ENCODE assay signal across 13 mouse cellular contexts in the genomic region with DNA sequence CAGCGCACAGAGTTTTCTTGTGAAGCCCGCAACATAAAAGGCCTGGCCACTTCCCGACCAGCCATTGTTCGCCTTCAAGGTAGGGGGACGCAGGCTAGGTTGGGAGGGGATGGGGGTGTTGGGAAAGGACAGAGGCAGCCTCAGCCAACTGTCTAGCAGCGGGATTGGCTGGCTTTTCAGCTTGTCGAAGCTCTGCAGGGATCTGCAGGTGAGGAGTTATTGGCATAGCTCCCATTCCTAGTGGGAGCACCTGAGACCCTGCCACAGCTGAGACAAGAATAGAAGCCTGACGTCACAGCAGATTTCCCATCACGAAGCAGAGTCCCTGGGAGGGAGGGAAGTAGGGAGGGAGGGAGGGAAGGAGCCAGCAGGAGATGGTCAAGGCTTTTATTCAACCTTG. TPM values are rescaled to one million over a fixed set of nuclear protein-coding genes. Genes with fewer than 3 reads are reported as not detected.
A peak's percentile ranks its signal among the peaks of the same experiment; 100 is the strongest.
DNase-seq lines count a peak whose midpoint lies in the region; ATAC-seq and TF ChIP-seq lines count a peak whose summit lies in the region.
"Had no signal": no experiment of that assay in that cellular context is flagged by ENCODE, and none has a peak within 500 bp of the region (broad histone marks: within the 10 kb centered on the region; RNA-seq: fewer than 3 reads in every experiment).

No protein-coding gene starts in this region.

- H3K9me3 ChIP-seq in neural tube, embryonic 14.5 days (ENCODE audit: control insufficient read depth, low read length), result no peaks in the 10 kb centered on the region
- H3K9me3 ChIP-seq in hindbrain, embryonic 11.5 days (ENCODE audit: control insufficient read depth, low read length), result no peaks in the 10 kb centered on the region
- no peaks in the 10 kb centered on the region for H3K9me3 ChIP-seq in midbrain, postnatal 0 days (ENCODE audit: low read length)
- H3K9me3 ChIP-seq: limb, embryonic 15.5 days; lung, embryonic 15.5 days; megakaryocyte, embryonic 14.5 days had no signal

- 17% methylated on average over 9 of the region's 9 CpGs for WGBS in cerebellum, adult 2 months
- WGBS in neural tube, embryonic 14.5 days, result 33% methylated on average over 9 of the region's 9 CpGs
- WGBS in hindbrain, embryonic 11.5 days, result 21% methylated on average over 9 of the region's 9 CpGs
- WGBS in midbrain, postnatal 0 days, result 27% methylated on average over 9 of the region's 9 CpGs

- 0 out of 2 replicates have a peak overlapping the region, but pooled peaks have one; percentile 10 for H3K27ac ChIP-seq in cerebellum, adult 2 months (ENCODE audit: insufficient read depth, low read length)
- 0 out of 2 replicates have a peak overlapping the region, but pooled peaks have one; percentile 28 for H3K27ac ChIP-seq in neural tube, embryonic 14.5 days (ENCODE audit: low read depth, low read length)
- no peak overlapping the region for H3K27ac ChIP-seq in hindbrain, embryonic 11.5 days (ENCODE audit: low read depth, low read length)
- no peak overlapping the region for H3K27ac ChIP-seq in midbrain, postnatal 0 days (ENCODE audit: low read depth, low read length)
- H3K27ac ChIP-seq: kidney, postnatal 0 days; limb, embryonic 15.5 days; lung, embryonic 15.5 days had no signal

- no peak overlapping the region for H3K4me2 ChIP-seq in neural tube, embryonic 14.5 days (ENCODE audit: low read depth, low read length)
- H3K4me2 ChIP-seq in hindbrain, embryonic 11.5 days (replicated peaks; ENCODE audit: low read depth, low read length), result no peak overlapping the region
- no peak overlapping the region for H3K4me2 ChIP-seq in midbrain, postnatal 0 days (ENCODE audit: low read depth, low read length, poor library complexity, severe bottlenecking)
- H3K4me2 ChIP-seq: limb, embryonic 15.5 days; lung, embryonic 15.5 days had no signal

- TF ChIP-seq CTCF in cerebellum, adult 2 months (IDR thresholded peaks at IDR 0.05; ENCODE audit: borderline replicate concordance, insufficient read depth, low read depth, low read length), result no peak
- TF ChIP-seq CTCF in midbrain, postnatal 0 days (IDR thresholded peaks at IDR 0.05), result no peak

- H3K9ac ChIP-seq in neural tube, embryonic 14.5 days (replicated peaks; ENCODE audit: low read depth, low read length), result no peak overlapping the region
- H3K9ac ChIP-seq in hindbrain, embryonic 11.5 days (ENCODE audit: low read depth, low read length), result 0 out of 2 replicates have a peak overlapping the region, but pooled peaks have one; percentile 11
- no peak overlapping the region for H3K9ac ChIP-seq in midbrain, postnatal 0 days (replicated peaks; ENCODE audit: low read length, poor library complexity, severe bottlenecking)
- H3K9ac ChIP-seq: limb, embryonic 15.5 days; lung, embryonic 15.5 days had no signal

- peaks cover 59% of the 10 kb centered on the region for H3K4me1 ChIP-seq in cerebellum, adult 2 months (ENCODE audit: control insufficient read depth, insufficient read depth, low read length)
- peaks cover 32% of the 10 kb centered on the region for H3K4me1 ChIP-seq in neural tube, embryonic 14.5 days (ENCODE audit: control insufficient read depth, insufficient read depth, low read length)
- peaks cover 24% of the 10 kb centered on the region for H3K4me1 ChIP-seq in hindbrain, embryonic 11.5 days (replicated peaks; ENCODE audit: control insufficient read depth, insufficient read depth, low read length)
- no peaks in the 10 kb centered on the region for H3K4me1 ChIP-seq in midbrain, postnatal 0 days (ENCODE audit: insufficient read depth, low read length)

- no peaks in the 10 kb centered on the region for H3K27me3 ChIP-seq in cerebellum, adult 2 months (ENCODE audit: control insufficient read depth, insufficient read depth, low read length)
- no peaks in the 10 kb centered on the region for H3K27me3 ChIP-seq in neural tube, embryonic 14.5 days (ENCODE audit: control insufficient read depth, insufficient read depth, low read length)
- 0 out of 2 replicates have a peak, but pooled peaks cover 3% of the 10 kb centered on the region for H3K27me3 ChIP-seq in hindbrain, embryonic 11.5 days (ENCODE audit: control insufficient read depth, insufficient read depth, low read length)
- H3K27me3 ChIP-seq in midbrain, postnatal 0 days (ENCODE audit: insufficient read depth, low read length), result no peaks in the 10 kb centered on the region
- H3K27me3 ChIP-seq: limb, embryonic 15.5 days; lung, embryonic 15.5 days had no signal

- no peak overlapping the region for H3K4me3 ChIP-seq in cerebellum, adult 2 months (replicated peaks; ENCODE audit: insufficient read depth, low read depth, low read length)
- no peak overlapping the region for H3K4me3 ChIP-seq in neural tube, embryonic 14.5 days (ENCODE audit: low read depth, low read length)
- H3K4me3 ChIP-seq in hindbrain, embryonic 11.5 days (ENCODE audit: low read depth, low read length), result no peak overlapping the region
- no peak overlapping the region for H3K4me3 ChIP-seq in midbrain, postnatal 0 days (ENCODE audit: low read depth, low read length)
- H3K4me3 ChIP-seq: limb, embryonic 15.5 days; lung, embryonic 15.5 days had no signal

- peaks cover under 1% of the 10 kb centered on the region; the same call in 1 of the 2 replicates for H3K36me3 ChIP-seq in neural tube, embryonic 14.5 days (ENCODE audit: control insufficient read depth, insufficient read depth, low read length)
- no peaks in the 10 kb centered on the region for H3K36me3 ChIP-seq in hindbrain, embryonic 11.5 days (ENCODE audit: control insufficient read depth, insufficient read depth, low read length)
- peaks cover 15% of the 10 kb centered on the region for H3K36me3 ChIP-seq in midbrain, postnatal 0 days (ENCODE audit: insufficient read depth, low read length)

- ATAC-seq in neural tube, embryonic 14.5 days (ENCODE audit: low read depth), result no peak
- no peak for ATAC-seq in hindbrain, embryonic 11.5 days (ENCODE audit: low FRiP score)
- no peak for ATAC-seq in midbrain, postnatal 0 days (ENCODE audit: low FRiP score)

- TF ChIP-seq POLR2A in cerebellum, adult 2 months (IDR thresholded peaks at IDR 0.05; ENCODE audit: borderline replicate concordance, insufficient read depth, low read length), result no peak

- peak; percentile 73 to 89 for DNase-seq in cerebellum, adult 2 months
- no peak for DNase-seq in cerebellum, adult 11 months
- no peak for DNase-seq in neural tube, embryonic 10.5 days (ENCODE audit: extremely low spot score, low spot score)
- no peak for DNase-seq in hindbrain, embryonic 11.5 days (ENCODE audit: low spot score)
- peak; percentile 77 for DNase-seq in midbrain, postnatal 0 days (ENCODE audit: low spot score)
- no peak for DNase-seq in c-Kit-positive CD71-positive TER-119-positive erythroid progenitor cells, embryonic 14.5 days (ENCODE audit: low spot score)
- no peak for DNase-seq in gastrocnemius, adult 8-10 months (ENCODE audit: low spot score in 2 of 2)
- DNase-seq: gastrocnemius, postnatal 10 days had no signal

RNA-seq across cellular contexts. Expression of a gene that starts 7.2 kb away (rescaled TPM):
- polyA plus RNA-seq in cerebellum, adult 2 months (2012; rRNA removed), result 150 and 154 TPM in 2 replicates
- 18.7 and 21.6 TPM in 2 replicates for polyA plus RNA-seq in neural tube, embryonic 14.5 days (2014; fragmentation: Nextera tagmentation; extraction: Ambion mirVana)
- polyA plus RNA-seq in hindbrain, embryonic 11.5 days (2014; fragmentation: Nextera tagmentation; extraction: Ambion mirVana), result 16.6 and 17.5 TPM in 2 replicates
- 66.3 and 72.0 TPM in 2 replicates for total RNA-seq in midbrain, postnatal 0 days (2014; rRNA removed)
- polyA plus RNA-seq in midbrain, postnatal 0 days (2015; fragmentation: Nextera tagmentation; extraction: Ambion mirVana), result 21.3 and 21.8 TPM in 2 replicates
- under 1 TPM; 0.29 to 0.74 (median 0.46) TPM for total RNA-seq in gastrocnemius, adult 8-10 months (2022)

RNA-seq across cellular contexts. Expression of a gene that starts 17.4 kb away (rescaled TPM):
- 15.9 and 17.5 TPM in 2 replicates for polyA plus RNA-seq in cerebellum, adult 2 months (2012; rRNA removed)
- polyA plus RNA-seq in neural tube, embryonic 14.5 days (2014; fragmentation: Nextera tagmentation; extraction: Ambion mirVana), result 15.7 and 19.5 TPM in 2 replicates
- polyA plus RNA-seq in hindbrain, embryonic 11.5 days (2014; fragmentation: Nextera tagmentation; extraction: Ambion mirVana), result 19.0 and 19.9 TPM in 2 replicates
- total RNA-seq in midbrain, postnatal 0 days (2014; rRNA removed), result 16.0 and 20.5 TPM in 2 replicates
- 11.1 and 11.4 TPM in 2 replicates for polyA plus RNA-seq in midbrain, postnatal 0 days (2015; fragmentation: Nextera tagmentation; extraction: Ambion mirVana)
- 10 to 100 TPM; 14.2 to 17.0 (median 16.2) TPM for total RNA-seq in gastrocnemius, adult 8-10 months (2022)

RNA-seq across cellular contexts. Expression of a gene that starts 44.5 kb away (rescaled TPM):
- polyA plus RNA-seq in cerebellum, adult 2 months (2012; rRNA removed), result 16.5 and 19.1 TPM in 2 replicates
- 1.8 and 2.2 TPM in 2 replicates for polyA plus RNA-seq in neural tube, embryonic 14.5 days (2014; fragmentation: Nextera tagmentation; extraction: Ambion mirVana)
- 0.08 and 0.46 TPM in 2 replicates for polyA plus RNA-seq in hindbrain, embryonic 11.5 days (2014; fragmentation: Nextera tagmentation; extraction: Ambion mirVana)
- 8.1 and 9.9 TPM in 2 replicates for total RNA-seq in midbrain, postnatal 0 days (2014; rRNA removed)
- polyA plus RNA-seq in midbrain, postnatal 0 days (2015; fragmentation: Nextera tagmentation; extraction: Ambion mirVana), result 2.7 and 3.2 TPM in 2 replicates
- total RNA-seq in gastrocnemius, adult 8-10 months (2022), result not detected
- total RNA-seq: gastrocnemius, postnatal 10 days had no signal
- polyA plus RNA-seq: limb, embryonic 15.5 days had no signal

Comparison
In these comparisons a context has a peak if more than half of its experiments do, and no peak if none do; other contexts are left out.
1. DNase-seq: peak in cerebellum, adult 2 months (2 of 2) and midbrain, postnatal 0 days (single experiment); none in cerebellum, adult 11 months (single experiment), neural tube, embryonic 10.5 days (single experiment), hindbrain, embryonic 11.5 days (single experiment), c-Kit-positive CD71-positive TER-119-positive erythroid progenitor cells, embryonic 14.5 days (single experiment) and gastrocnemius, adult 8-10 months (0 of 2).
2. H3K27ac ChIP-seq: peak in cerebellum, adult 2 months (single experiment) and neural tube, embryonic 14.5 days (single experiment); none in hindbrain, embryonic 11.5 days (single experiment) and midbrain, postnatal 0 days (single experiment).